Mouse (Mus musculus): ENCODE measurements around the gene Myt1l.

Gene Myt1l

GRCm38 (mm10) chr12:29965016-29965415, 436.8 kb downstream of the Myt1l start:
- DNase-seq (ENCODE audit: low spot score), result no peak

- no peak for DNase-seq (ENCODE audit: low spot score)
Observed at GRCm38 (mm10) chr12:29971795-29972464, 443.7 kb downstream of the Myt1l start.

GRCm38 (mm10) chr12:29972533-29972932, 444.3 kb downstream of the Myt1l start:
- no peak for DNase-seq (ENCODE audit: low spot score)

Data from embryo, embryonic 10 days (tissue).